Mouse (Mus musculus): Measurements from ENCODE around the gene Zfp715. TPM values are rescaled to one million over a fixed set of nuclear protein-coding genes. Genes with fewer than 3 reads are reported as not detected.
A peak's percentile ranks its signal among the peaks of the same experiment; 100 is the strongest.

Zfp715 gene
- polyA plus RNA-seq, 1 experiment from 2014 or later, result 24.6 TPM

DNA sequence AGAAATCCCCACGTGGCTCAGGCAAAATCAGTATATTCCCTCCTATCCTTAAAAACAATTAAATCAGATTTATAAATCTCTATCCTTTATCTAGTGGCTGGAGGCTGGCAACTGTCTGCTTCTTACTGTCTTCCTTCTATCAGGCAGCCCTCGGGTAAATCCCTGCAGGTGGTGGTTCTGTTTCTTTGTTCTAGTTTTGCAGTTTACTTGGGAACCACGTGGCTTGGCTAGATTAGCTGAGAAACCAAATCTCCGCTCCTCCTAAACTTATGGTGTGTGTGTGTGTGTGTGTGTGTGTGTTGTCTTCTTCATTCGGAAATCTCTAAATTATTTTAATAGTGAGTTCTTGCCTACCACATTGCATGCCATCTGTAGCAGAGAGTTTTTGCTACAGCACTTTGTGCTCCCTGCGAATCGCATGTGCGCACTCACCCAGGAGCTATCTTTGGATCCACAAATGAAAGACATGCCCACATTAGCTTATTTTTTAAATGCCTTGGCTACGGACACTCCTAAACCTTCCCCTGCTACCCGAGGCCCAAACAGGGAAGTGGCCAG, 13.2 kb upstream of the Zfp715 start:
- Histone ChIP-seq H3K27me3 (ENCODE audit: control insufficient read depth, insufficient read depth, low read depth, low read length) (no peaks in the 10 kb centered on the region), H3K9me3 (replicated peaks; ENCODE audit: control insufficient read depth, low read length, poor library complexity, severe bottlenecking) (no peaks in the 10 kb centered on the region), H3K4me2 (ENCODE audit: low read length) (no peak overlapping the region), H3K9ac (ENCODE audit: low read depth, low read length) (no peak overlapping the region), H3K27ac (ENCODE audit: low read length) (no peak overlapping the region), H3K4me3 (ENCODE audit: low read depth, low read length) (no peak overlapping the region), H3K36me3 (ENCODE audit: control insufficient read depth, insufficient read depth, low read length) (no peaks in the 10 kb centered on the region), H3K4me1 (ENCODE audit: control insufficient read depth, insufficient read depth, low read length) (no peaks in the 10 kb centered on the region)
- no peak for ATAC-seq
- WGBS, result 56% methylated on average over 10 of the region's 10 CpGs

DNA sequence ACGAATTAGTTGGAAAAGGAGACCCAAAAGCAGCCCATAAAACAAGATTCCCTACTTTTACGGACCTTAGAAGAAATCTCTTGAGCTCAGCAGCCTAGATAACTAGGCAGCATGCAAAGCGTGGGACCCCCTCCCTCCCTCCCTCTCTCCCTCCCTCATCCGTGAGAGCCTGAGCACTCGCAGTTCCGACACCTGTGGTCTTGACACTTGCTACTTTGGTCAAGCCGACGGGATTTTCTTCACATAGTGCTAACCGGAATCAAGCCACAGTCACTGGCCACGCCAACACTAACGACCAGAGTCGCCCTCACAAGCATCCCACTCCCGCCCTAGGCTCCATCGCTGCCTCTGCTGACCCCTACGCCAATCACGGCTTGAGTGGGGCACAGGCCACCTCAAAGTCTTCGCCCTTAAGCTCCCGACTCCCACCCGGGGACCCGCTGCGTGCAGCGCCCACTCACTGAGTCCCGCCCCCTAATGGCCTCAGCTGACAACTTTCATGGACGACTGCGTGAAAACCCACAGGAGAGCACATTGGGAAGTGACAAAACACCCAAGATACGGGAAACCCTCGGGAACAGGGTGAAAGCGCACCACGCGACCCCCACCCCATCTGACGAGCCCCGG, 595 bp downstream of the Zfp715 start:
- H3K27me3 ChIP-seq (ENCODE audit: control insufficient read depth, insufficient read depth, low read depth, low read length), result no peaks in the 10 kb centered on the region
- peaks cover 19% of the 10 kb centered on the region for H3K4me1 ChIP-seq (ENCODE audit: control insufficient read depth, insufficient read depth, low read length)
- peak overlapping the region; percentile 82 for H3K9ac ChIP-seq (ENCODE audit: low read depth, low read length)
- H3K36me3 ChIP-seq (ENCODE audit: control insufficient read depth, insufficient read depth, low read length), result peaks cover 12% of the 10 kb centered on the region
- peak overlapping the region; percentile 86 for H3K27ac ChIP-seq (ENCODE audit: low read length)
- 1% methylated on average over 32 of the region's 32 CpGs for WGBS
- peak overlapping the region; percentile 76 for H3K4me2 ChIP-seq (ENCODE audit: low read length)
- peak; percentile 76; the same call in 1 of the 2 replicates for ATAC-seq
- H3K9me3 ChIP-seq (replicated peaks; ENCODE audit: control insufficient read depth, low read length, poor library complexity, severe bottlenecking), result no peaks in the 10 kb centered on the region
- H3K4me3 ChIP-seq (ENCODE audit: low read depth, low read length), result peak overlapping the region; percentile 79

DNA sequence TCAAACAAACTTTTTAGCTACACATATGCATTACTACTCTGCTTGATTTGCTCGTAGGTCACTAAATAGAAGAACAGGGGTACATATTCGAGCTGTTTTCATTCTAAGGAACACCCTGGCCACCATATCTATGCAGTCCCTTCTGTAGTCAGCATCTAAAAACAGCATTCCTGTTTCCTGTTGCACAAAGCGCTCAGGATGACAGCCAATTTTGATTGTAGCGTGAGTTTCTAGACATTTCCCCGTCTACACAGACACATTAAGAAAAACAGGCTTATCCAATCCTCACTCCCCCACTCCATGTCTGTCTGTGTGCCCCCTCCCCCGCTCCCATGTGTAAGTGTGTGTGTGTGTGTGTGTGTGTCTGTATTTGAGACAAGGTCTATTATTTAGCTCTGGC, 1.5 kb downstream of the Zfp715 start:
- H3K27ac ChIP-seq (ENCODE audit: low read length), result no peak overlapping the region
- peak overlapping the region; percentile 76 for H3K4me2 ChIP-seq (ENCODE audit: low read length)
- H3K36me3 ChIP-seq (ENCODE audit: control insufficient read depth, insufficient read depth, low read length), result peaks cover 12% of the 10 kb centered on the region
- H3K27me3 ChIP-seq (ENCODE audit: control insufficient read depth, insufficient read depth, low read depth, low read length), result no peaks in the 10 kb centered on the region
- H3K4me3 ChIP-seq (ENCODE audit: low read depth, low read length), result peak overlapping the region; percentile 79
- ATAC-seq, result no peak
- H3K9me3 ChIP-seq (replicated peaks; ENCODE audit: control insufficient read depth, low read length, poor library complexity, severe bottlenecking), result no peaks in the 10 kb centered on the region
- 86% methylated on average over 6 of the region's 6 CpGs for WGBS
- H3K9ac ChIP-seq (ENCODE audit: low read depth, low read length), result no peak overlapping the region
- H3K4me1 ChIP-seq (ENCODE audit: control insufficient read depth, insufficient read depth, low read length), result peaks cover 19% of the 10 kb centered on the region

DNA sequence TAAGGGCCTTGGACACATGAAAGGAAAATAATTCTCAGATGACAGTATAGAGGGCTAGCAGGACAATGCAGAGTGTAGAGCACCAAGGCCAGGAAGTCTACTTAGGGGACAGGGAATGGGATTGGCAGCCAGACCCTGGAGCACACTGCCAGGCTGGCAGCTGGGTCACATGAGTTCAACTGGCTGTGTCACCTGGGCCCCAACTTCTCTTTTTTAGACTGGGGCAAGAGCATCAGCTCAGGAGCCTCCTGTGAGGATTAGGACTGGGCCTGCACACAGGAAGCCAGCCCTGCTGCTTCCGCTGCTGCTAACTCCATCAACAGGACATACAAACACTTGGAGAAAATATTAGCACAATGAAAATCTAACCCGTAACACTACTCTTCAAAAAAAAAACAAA, 4.0 kb downstream of the Zfp715 start:
- no peak for ATAC-seq
- Histone ChIP-seq H3K4me2 (ENCODE audit: low read length) (no peak overlapping the region), H3K36me3 (ENCODE audit: control insufficient read depth, insufficient read depth, low read length) (peaks cover 18% of the 10 kb centered on the region), H3K9ac (ENCODE audit: low read depth, low read length) (no peak overlapping the region), H3K4me1 (ENCODE audit: control insufficient read depth, insufficient read depth, low read length) (peaks cover 19% of the 10 kb centered on the region), H3K9me3 (replicated peaks; ENCODE audit: control insufficient read depth, low read length, poor library complexity, severe bottlenecking) (no peaks in the 10 kb centered on the region), H3K4me3 (ENCODE audit: low read depth, low read length) (no peak overlapping the region), H3K27me3 (ENCODE audit: control insufficient read depth, insufficient read depth, low read depth, low read length) (no peaks in the 10 kb centered on the region), H3K27ac (ENCODE audit: low read length) (no peak overlapping the region)
- WGBS, result 97% methylated on average over 2 of the region's 2 CpGs

DNA sequence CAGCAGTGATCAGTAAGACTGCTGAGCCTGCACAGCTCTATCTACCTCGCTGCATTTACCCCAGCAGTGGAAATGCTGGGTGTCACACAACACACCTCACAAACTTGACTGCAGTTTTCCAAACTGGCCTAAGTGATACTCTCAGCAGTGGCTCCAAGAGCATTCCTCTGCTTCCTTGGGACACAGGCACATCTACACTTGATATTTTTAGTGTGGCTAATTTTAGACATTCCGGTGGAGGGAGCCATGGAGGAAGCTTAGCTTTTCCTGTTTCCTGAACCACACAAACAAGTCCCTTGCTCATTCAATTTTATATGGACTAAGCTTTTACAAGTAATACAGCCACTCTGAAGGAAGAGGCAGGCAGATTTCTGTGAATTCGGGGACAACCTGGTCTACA, 7.9 kb downstream of the Zfp715 start:
- Histone ChIP-seq H3K36me3 (ENCODE audit: control insufficient read depth, insufficient read depth, low read length) (peaks cover 32% of the 10 kb centered on the region), H3K27me3 (ENCODE audit: control insufficient read depth, insufficient read depth, low read depth, low read length) (no peaks in the 10 kb centered on the region)

DNA sequence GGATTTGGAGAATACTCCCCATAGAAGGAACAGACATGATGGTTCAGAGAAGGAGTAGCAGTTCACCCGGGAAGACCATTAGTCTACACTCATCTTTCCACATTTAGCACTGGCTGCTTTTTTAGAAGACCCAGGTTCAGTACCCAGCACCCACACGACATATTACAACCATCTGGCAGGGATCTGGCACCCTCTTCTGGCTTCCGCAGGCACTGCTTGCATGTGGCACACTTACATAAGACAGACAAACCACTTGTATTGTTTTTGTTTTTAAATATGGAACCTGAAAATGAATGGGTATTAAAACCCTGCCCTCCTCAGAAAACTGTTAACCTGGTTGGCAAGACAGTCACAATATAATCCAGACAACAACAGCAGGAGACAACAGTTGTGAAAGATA, 21.6 kb downstream of the Zfp715 start:
- ATAC-seq, result no peak

More for the DNA sequence above, 7.9 kb downstream of the Zfp715 start:
- Histone ChIP-seq H3K4me3 (ENCODE audit: low read depth, low read length) (no peak overlapping the region), H3K27ac (ENCODE audit: low read length) (no peak overlapping the region), H3K9me3 (replicated peaks; ENCODE audit: control insufficient read depth, low read length, poor library complexity, severe bottlenecking) (no peaks in the 10 kb centered on the region), H3K4me2 (ENCODE audit: low read length) (no peak overlapping the region), H3K4me1 (ENCODE audit: control insufficient read depth, insufficient read depth, low read length) (no peaks in the 10 kb centered on the region), H3K9ac (ENCODE audit: low read depth, low read length) (no peak overlapping the region)
- no peak for ATAC-seq
- WGBS, result 96% methylated on average over 3 of the region's 3 CpGs

DNA sequence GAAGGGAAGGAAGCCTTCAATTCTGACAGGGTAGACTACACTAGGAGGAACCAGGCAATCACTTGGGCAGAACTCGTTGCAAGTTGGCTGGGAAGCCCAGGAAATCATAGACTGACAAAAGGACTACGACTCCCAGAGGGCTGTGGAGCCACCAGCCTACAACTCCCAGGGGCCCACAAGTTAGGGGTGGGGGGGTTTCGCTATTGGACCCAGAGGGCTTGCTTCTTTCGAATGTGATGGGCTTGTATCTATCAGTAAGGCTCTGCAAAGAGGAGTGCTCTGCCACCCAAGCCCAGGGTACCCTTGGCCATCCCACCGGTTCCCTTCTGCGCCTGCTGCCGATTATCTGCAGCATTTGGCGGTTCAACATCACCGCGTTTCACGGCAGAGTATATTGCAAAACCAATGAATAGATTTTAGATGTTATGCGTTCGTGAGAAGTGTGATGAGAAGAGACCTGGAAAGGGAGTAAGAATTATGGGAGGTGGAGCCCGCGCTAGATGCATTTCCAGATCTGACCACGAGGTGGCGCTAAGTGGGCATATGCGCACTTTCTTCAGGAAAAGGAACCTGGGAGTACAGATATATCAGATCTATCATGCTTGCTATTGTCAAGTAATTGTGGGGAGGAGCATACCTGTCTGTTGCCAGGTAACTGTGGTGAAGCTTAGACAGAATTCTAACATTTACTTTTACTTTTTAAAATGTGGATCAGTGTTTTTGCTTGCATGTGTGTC, 30.1 kb downstream of the Zfp715 start:
- 9% methylated on average over 18 of the region's 18 CpGs for WGBS

More for the DNA sequence above, 21.6 kb downstream of the Zfp715 start:
- H3K9ac ChIP-seq (ENCODE audit: low read depth, low read length), result no peak overlapping the region
- no peak overlapping the region for H3K27ac ChIP-seq (ENCODE audit: low read length)
- H3K27me3 ChIP-seq (ENCODE audit: control insufficient read depth, insufficient read depth, low read depth, low read length), result no peaks in the 10 kb centered on the region
- H3K4me3 ChIP-seq (ENCODE audit: low read depth, low read length), result no peak overlapping the region
- peaks cover 8% of the 10 kb centered on the region for H3K36me3 ChIP-seq (ENCODE audit: control insufficient read depth, insufficient read depth, low read length)
- WGBS, result 91% methylated on average over 3 of the region's 3 CpGs
- no peak overlapping the region for H3K4me2 ChIP-seq (ENCODE audit: low read length)
- no peaks in the 10 kb centered on the region for H3K9me3 ChIP-seq (replicated peaks; ENCODE audit: control insufficient read depth, low read length, poor library complexity, severe bottlenecking)
- H3K4me1 ChIP-seq (ENCODE audit: control insufficient read depth, insufficient read depth, low read length), result no peaks in the 10 kb centered on the region

DNA sequence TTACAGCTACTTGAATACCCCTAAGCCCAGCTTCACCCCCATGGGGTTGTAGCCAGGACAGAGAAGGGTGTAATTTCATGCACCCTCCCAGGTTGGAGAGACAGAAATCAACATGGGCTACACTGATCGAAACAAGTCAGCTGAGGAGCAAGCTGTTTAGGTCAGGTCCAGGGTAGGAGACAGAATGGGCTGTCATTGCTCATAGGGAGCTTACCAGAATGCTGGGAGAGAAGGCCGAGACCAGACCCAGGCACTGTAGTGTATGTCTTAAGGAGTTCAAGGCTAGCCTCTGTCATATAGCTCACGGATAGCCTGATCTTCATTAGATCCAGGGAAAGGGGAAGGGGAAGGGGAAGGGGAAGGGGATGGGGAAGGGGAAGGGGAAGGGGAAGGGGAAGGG, 30.6 kb downstream of the Zfp715 start:
- no peaks in the 10 kb centered on the region for H3K4me1 ChIP-seq (ENCODE audit: control insufficient read depth, insufficient read depth, low read length)
- no peaks in the 10 kb centered on the region for H3K27me3 ChIP-seq (ENCODE audit: control insufficient read depth, insufficient read depth, low read depth, low read length)
- no peak overlapping the region for H3K4me3 ChIP-seq (ENCODE audit: low read depth, low read length)
- H3K4me2 ChIP-seq (ENCODE audit: low read length), result peak overlapping the region; percentile 61; the same call in 1 of the 2 replicates
- H3K9ac ChIP-seq (ENCODE audit: low read depth, low read length), result no peak overlapping the region
- 85% methylated on average over 2 of the region's 3 CpGs for WGBS
- peak; percentile 55 for ATAC-seq
- H3K27ac ChIP-seq (ENCODE audit: low read length), result no peak overlapping the region
- H3K9me3 ChIP-seq (replicated peaks; ENCODE audit: control insufficient read depth, low read length, poor library complexity, severe bottlenecking), result no peaks in the 10 kb centered on the region
- H3K36me3 ChIP-seq (ENCODE audit: control insufficient read depth, insufficient read depth, low read length), result no peaks in the 10 kb centered on the region

More for the DNA sequence above, 30.1 kb downstream of the Zfp715 start:
- peak overlapping the region; percentile 66 for H3K9ac ChIP-seq (ENCODE audit: low read depth, low read length)
- peak overlapping the region; percentile 75 for H3K27ac ChIP-seq (ENCODE audit: low read length)
- peak overlapping the region; percentile 46 for H3K4me3 ChIP-seq (ENCODE audit: low read depth, low read length)
- peak; percentile 91 for ATAC-seq
- no peaks in the 10 kb centered on the region for H3K9me3 ChIP-seq (replicated peaks; ENCODE audit: control insufficient read depth, low read length, poor library complexity, severe bottlenecking)
- H3K4me2 ChIP-seq (ENCODE audit: low read length), result peak overlapping the region; percentile 61
- H3K4me1 ChIP-seq (ENCODE audit: control insufficient read depth, insufficient read depth, low read length), result no peaks in the 10 kb centered on the region
- H3K27me3 ChIP-seq (ENCODE audit: control insufficient read depth, insufficient read depth, low read depth, low read length), result no peaks in the 10 kb centered on the region
- no peaks in the 10 kb centered on the region for H3K36me3 ChIP-seq (ENCODE audit: control insufficient read depth, insufficient read depth, low read length)

DNA sequence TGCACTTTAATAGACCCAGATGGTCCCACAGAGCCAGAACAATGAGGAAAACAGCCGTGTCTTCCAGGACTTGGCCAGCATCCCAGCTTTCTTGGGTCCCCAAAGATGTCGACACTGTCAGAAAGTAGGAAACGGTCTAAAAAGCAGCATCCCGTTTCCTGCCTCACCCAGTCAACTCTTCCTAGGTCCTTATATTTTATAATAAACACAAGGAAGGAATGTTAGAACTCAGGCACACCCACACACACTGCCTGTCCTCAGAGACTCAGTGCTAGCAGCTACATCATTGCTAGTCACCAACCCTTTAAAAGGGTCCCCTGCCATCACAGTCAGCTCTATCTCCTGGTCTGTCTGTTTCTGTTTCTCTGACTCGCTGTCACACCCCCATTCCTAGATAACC, 35.7 kb downstream of the Zfp715 start:
- WGBS, result 70% methylated on average over 5 of the region's 5 CpGs
- Histone ChIP-seq H3K4me3 (ENCODE audit: low read depth, low read length) (no peak overlapping the region), H3K27ac (ENCODE audit: low read length) (no peak overlapping the region), H3K27me3 (ENCODE audit: control insufficient read depth, insufficient read depth, low read depth, low read length) (no peaks in the 10 kb centered on the region), H3K4me1 (ENCODE audit: control insufficient read depth, insufficient read depth, low read length) (no peaks in the 10 kb centered on the region), H3K9ac (ENCODE audit: low read depth, low read length) (no peak overlapping the region), H3K36me3 (ENCODE audit: control insufficient read depth, insufficient read depth, low read length) (no peaks in the 10 kb centered on the region), H3K9me3 (replicated peaks; ENCODE audit: control insufficient read depth, low read length, poor library complexity, severe bottlenecking) (0 out of 2 replicates have a peak, but pooled peaks cover 2% of the 10 kb centered on the region), H3K4me2 (ENCODE audit: low read length) (no peak overlapping the region)
- no peak for ATAC-seq

All from midbrain, embryonic 16.5 days (tissue).